Mouse (Mus musculus) heart, adult 2 months (tissue): ENCODE measurements around the gene Cd6. TPM values are rescaled to one million over a fixed set of nuclear protein-coding genes. Genes with fewer than 3 reads are reported as not detected.

Experiments used
- DNase-seq, 2 experiments: peaks; one replicate each; pipeline ENCODE4 v3.0.0; 2021
- H3K27ac ChIP-seq: fragments of 200-600 bp; 2 replicates; pipeline ENCODE4 v1.8.1; 2022
- H3K27me3 ChIP-seq: fragments of 200-500 bp; 2 replicates; pipeline ENCODE4 v1.6.1; 2012; ENCODE audit warnings: mild to moderate bottlenecking, low read length, inconsistent platforms, mixed read lengths; ENCODE audit not compliant: control insufficient read depth, insufficient read depth
- H3K36me3 ChIP-seq: fragments of 200-500 bp; 2 replicates; pipeline ENCODE4 v1.6.1; 2012; ENCODE audit warnings: low read length, inconsistent platforms; ENCODE audit not compliant: control insufficient read depth, insufficient read depth
- H3K4me1 ChIP-seq: fragments of 200-500 bp; 2 replicates; pipeline ENCODE4 v1.6.1; 2011; ENCODE audit warnings: low read length; ENCODE audit not compliant: control insufficient read depth, insufficient read depth
- H3K4me3 ChIP-seq: fragments of 200-600 bp; 2 replicates; pipeline ENCODE4 v1.8.1; 2022
- H3K79me2 ChIP-seq: fragments of 200-500 bp; replicated peaks from 2 replicates; pipeline ENCODE4 v1.6.1; 2012; ENCODE audit warnings: mild to moderate bottlenecking, inconsistent platforms, low read length, moderate library complexity, mixed read lengths; ENCODE audit not compliant: control insufficient read depth, insufficient read depth
- H3K9ac ChIP-seq: fragments of 200-500 bp; 2 replicates; pipeline ENCODE4 v1.6.1; 2012; ENCODE audit warnings: low read depth, mild to moderate bottlenecking, control low read depth, inconsistent platforms, low read length, mixed read lengths
- CTCF ChIP-seq: fragments of 200-600 bp; IDR thresholded peaks from 2 replicates; pipeline ENCODE4 v1.8.1; 2022; ENCODE audit warnings: antibody characterized with exemption, mild to moderate bottlenecking, moderate library complexity
- EP300 ChIP-seq: fragments of 200-500 bp; IDR thresholded peaks from 2 replicates; pipeline ENCODE4 v1.6.1; 2011; ENCODE audit warnings: low read depth, low read length, control low read depth; ENCODE audit not compliant: insufficient read depth
- POLR2A ChIP-seq: fragments of 200-500 bp; IDR thresholded peaks from 2 replicates; pipeline ENCODE4 v1.6.1; 2011; ENCODE audit warnings: mild to moderate bottlenecking, low read depth, low read length, control low read depth; ENCODE audit not compliant: insufficient read depth
- WGBS: fragments of 180-500 bp; shearing (Covaris S2); methylation state at CpG from one replicate; pipeline ENCODE4 v1.1.7; 2018; 5-methylcytosine and 5-hydroxymethylcytosine counted together
- intact Hi-C: fragments of 180-260 bp; cut with DNase I; formaldehyde crosslinking; loops from one replicate; pipeline ENCODE4 v1.15.1; 2025
- polyA plus RNA-seq: library from polyadenylated mRNA; depleted of rRNA; stranded (reverse); fragments of >200 nt; gene quantifications from 2 replicates; pipeline ENCODE4 v1.2.3, GENCODE M21; 2012
- total RNA-seq, 2 experiments: library from RNA; stranded (reverse); gene quantifications; 2 replicates each; pipeline ENCODE4 v1.2.3; 2021

The Cd6 gene
- total and polyA plus RNA-seq, 3 experiments: 0.07 to 0.76 TPM; not detected in 1

GRCm38 (mm10) chr19:10799155-10799554 lies 30.7 kb downstream of the Cd6 start:
- DNase-seq: no peak
- TF ChIP-seq EP300 (no peak), CTCF (no peak), POLR2A (no peak)
- Histone ChIP-seq H3K9ac (no peak overlapping the region), H3K79me2 (no peaks in the 10 kb centered on the region), H3K27ac (no peak overlapping the region), H3K27me3 (no peaks in the 10 kb centered on the region), H3K36me3 (no peaks in the 10 kb centered on the region), H3K4me3 (no peak overlapping the region), H3K4me1 (no peaks in the 10 kb centered on the region)
- 93% methylated on average over 17 of the region's 17 CpGs for WGBS
- intact Hi-C loops: no loop called here

GRCm38 (mm10) chr19:10798576-10798975 lies 31.3 kb downstream of the Cd6 start:
- no peak for TF ChIP-seq POLR2A
- TF ChIP-seq EP300: no peak
- no peak for TF ChIP-seq CTCF
- Histone ChIP-seq H3K27ac (no peak overlapping the region), H3K36me3 (no peaks in the 10 kb centered on the region), H3K79me2 (no peaks in the 10 kb centered on the region), H3K27me3 (no peaks in the 10 kb centered on the region), H3K9ac (no peak overlapping the region), H3K4me1 (no peaks in the 10 kb centered on the region), H3K4me3 (no peak overlapping the region)
- no peak for DNase-seq
- WGBS: 62% methylated on average over 10 of the region's 10 CpGs
- intact Hi-C loops: no loop called here

- intact Hi-C loops: no loop called here
These were observed 34.9 kb downstream of the Cd6 start for GRCm38 (mm10) chr19:10794916-10795315.

GRCm38 (mm10) chr19:10793044-10793443 lies 36.8 kb downstream of the Cd6 start:
- H3K79me2 ChIP-seq: no peaks in the 10 kb centered on the region
- 68% methylated on average over 3 of the region's 3 CpGs for WGBS
- DNase-seq: no peak
- H3K27me3 ChIP-seq: no peaks in the 10 kb centered on the region
- H3K27ac ChIP-seq: no peak overlapping the region
- intact Hi-C loops: no loop called here
- TF ChIP-seq CTCF (no peak), EP300 (no peak), POLR2A (no peak)
- H3K4me1 ChIP-seq: no peaks in the 10 kb centered on the region
- no peaks in the 10 kb centered on the region for H3K36me3 ChIP-seq
- no peak overlapping the region for H3K9ac ChIP-seq
- no peak overlapping the region for H3K4me3 ChIP-seq

More at GRCm38 (mm10) chr19:10794916-10795315, 34.9 kb downstream of the Cd6 start:
- 78% methylated on average over 1 of the region's 1 CpGs for WGBS
- Histone ChIP-seq H3K27ac (no peak overlapping the region), H3K36me3 (no peaks in the 10 kb centered on the region), H3K9ac (no peak overlapping the region), H3K4me1 (no peaks in the 10 kb centered on the region), H3K79me2 (no peaks in the 10 kb centered on the region), H3K27me3 (no peaks in the 10 kb centered on the region), H3K4me3 (no peak overlapping the region)
- no peak for TF ChIP-seq CTCF
- TF ChIP-seq POLR2A: no peak
- TF ChIP-seq EP300: no peak
- DNase-seq: no peak

GRCm38 (mm10) chr19:10790323-10790722 lies 39.5 kb downstream of the Cd6 start:
- no peak for TF ChIP-seq POLR2A
- TF ChIP-seq CTCF: no peak
- TF ChIP-seq EP300: no peak
- 63% methylated on average over 9 of the region's 9 CpGs for whole genome bisulfite sequencing
- H3K4me3 ChIP-seq: no peak overlapping the region
- peaks cover 1% of the 10 kb centered on the region; the same call in 1 of the 2 replicates for H3K4me1 ChIP-seq
- H3K79me2 ChIP-seq: no peaks in the 10 kb centered on the region
- no peaks in the 10 kb centered on the region for H3K36me3 ChIP-seq
- intact Hi-C loops: no loop called here
- H3K27me3 ChIP-seq: no peaks in the 10 kb centered on the region
- no peak for DNase-seq
- H3K27ac ChIP-seq: no peak overlapping the region
- H3K9ac ChIP-seq: no peak overlapping the region

GRCm38 (mm10) chr19:10788242-10788641 lies 41.6 kb downstream of the Cd6 start:
- no peak for DNase-seq
- TF ChIP-seq CTCF (no peak), POLR2A (no peak), EP300 (no peak)
- no peak overlapping the region for H3K9ac ChIP-seq
- intact Hi-C loops: no loop called here
- H3K4me3 ChIP-seq: no peak overlapping the region
- peaks cover 1% of the 10 kb centered on the region; the same call in 1 of the 2 replicates for H3K4me1 ChIP-seq
- H3K27ac ChIP-seq: no peak overlapping the region
- 70% methylated on average over 9 of the region's 9 CpGs for WGBS
- no peaks in the 10 kb centered on the region for H3K79me2 ChIP-seq
- H3K36me3 ChIP-seq: no peaks in the 10 kb centered on the region
- no peaks in the 10 kb centered on the region for H3K27me3 ChIP-seq
